Mouse (Mus musculus) thymus, postnatal 0 days (tissue): ENCODE measurements around the gene H2al1o. TPM values are rescaled to one million over a fixed set of nuclear protein-coding genes. Genes with fewer than 3 reads are reported as not detected.
"Not testable (repeated sequence)": the region's sequence is repeated elsewhere in the genome, so short reads cannot be mapped to it uniquely, and the experiment has no call there.

ENCODE experiments used
- DNase-seq: peaks from one replicate; pipeline ENCODE4 v3.0.0-alpha.2; 2015; ENCODE audit warnings: low spot score
- polyA plus RNA-seq: library from polyadenylated mRNA; unstranded; fragments of >200 nt; fragmentation: Nextera tagmentation; extraction: Ambion mirVana; gene quantifications from 2 replicates; pipeline ENCODE4 v1.2.1, GENCODE M21; 2015

Gene H2al1o
- polyA plus RNA-seq, result not detected in 2 replicates

DNA sequence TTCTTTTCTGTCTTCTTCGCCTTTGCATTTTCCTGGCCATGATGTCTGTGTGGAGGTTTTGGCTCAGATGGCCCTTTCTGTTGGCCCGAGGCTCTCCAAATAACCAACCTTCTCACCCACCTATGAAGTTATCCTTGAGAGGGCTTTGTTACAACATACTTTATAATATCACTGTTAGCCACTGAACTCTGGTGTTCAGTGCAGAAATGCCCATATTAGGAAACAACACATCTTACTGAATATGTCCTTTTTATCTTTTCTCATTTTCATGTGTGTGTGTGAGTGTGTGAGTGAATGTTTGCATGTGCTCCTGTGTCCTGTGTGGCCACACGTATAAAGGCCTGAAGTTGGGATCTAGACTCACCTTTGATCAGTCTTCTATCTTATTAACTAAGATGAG, at the start of gene H2al1o:
TSS of gene H2al1o (minus strand) at position 101 of the 400 bp plus-strand sequence.
- not testable (repeated sequence) for DNase-seq

DNA sequence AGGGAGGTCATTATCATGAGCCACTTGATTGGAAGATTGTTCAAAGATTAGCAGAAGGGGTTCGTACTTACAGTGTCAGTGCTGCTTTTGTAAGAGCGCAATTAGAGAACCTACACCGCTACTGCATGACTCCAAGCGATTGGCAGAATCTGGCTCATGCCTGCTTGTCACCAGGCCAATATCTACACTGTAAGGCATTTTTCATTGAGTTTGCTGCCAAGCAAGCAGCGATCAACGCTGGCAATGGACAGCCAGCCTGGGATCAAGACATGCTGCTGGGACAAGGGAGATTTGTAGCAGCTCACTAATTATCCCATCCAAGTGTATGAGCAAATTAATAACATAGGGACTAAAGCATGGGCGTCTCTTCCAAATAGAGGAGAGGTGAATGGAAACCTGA, 25.8 kb upstream of the H2al1o start:
- not testable (repeated sequence) for DNase-seq

DNA sequence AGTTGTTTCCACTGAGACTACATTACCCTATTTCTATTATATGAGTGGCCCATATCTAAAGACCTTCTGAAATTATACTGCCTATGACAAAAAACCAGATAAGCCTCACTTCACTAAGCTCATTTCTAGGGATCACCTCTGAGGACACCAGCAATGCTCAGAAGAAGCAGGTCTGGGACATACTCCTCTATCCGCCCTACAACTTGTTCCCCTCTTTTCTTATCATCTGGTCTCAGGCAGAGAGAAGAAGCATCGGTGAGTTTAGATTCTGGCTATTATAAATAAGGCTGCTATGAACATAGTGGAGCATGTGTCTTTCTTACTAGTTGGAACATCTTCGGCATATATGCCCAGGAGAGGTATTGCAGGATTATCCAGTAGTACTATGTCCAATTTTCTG, 35.3 kb downstream of the H2al1o start:
- no peak for DNase-seq

Other genes starting within 250 kb of the H2al1o start
- not detected in 2 replicates for gene H2al1k, start 221.8 kb downstream of the H2al1o start, polyA plus RNA-seq
- 3.5 and 4.3 TPM in 2 replicates for gene Cybb, start 84.6 kb downstream of the H2al1o start, polyA plus RNA-seq
- 51.3 and 54.6 TPM in 2 replicates for gene Dynlt3, start 90.6 kb upstream of the H2al1o start, polyA plus RNA-seq